Mouse (Mus musculus) brain, embryonic 14.5 days (tissue): ENCODE measurements around the gene Ppp2r1b. TPM values are rescaled to one million over a fixed set of nuclear protein-coding genes. Genes with fewer than 3 reads are reported as not detected.

Source experiments
- DNase-seq: peaks from one replicate; pipeline ENCODE4 v3.0.0-alpha.2; 2011; ENCODE audit warnings: low read depth
- CTCF ChIP-seq: fragments of 200-500 bp; IDR thresholded peaks from 2 replicates; pipeline ENCODE4 v1.5.1; 2012; ENCODE audit warnings: inconsistent platforms, mild to moderate bottlenecking, moderate library complexity, borderline replicate concordance; ENCODE audit not compliant: insufficient read depth, insufficient read length; ENCODE audit errors: extremely low read depth
- POLR2A ChIP-seq: fragments of 200-500 bp; IDR thresholded peaks from 2 replicates; pipeline ENCODE4 v1.6.1; 2012; ENCODE audit warnings: mild to moderate bottlenecking, inconsistent platforms, borderline replicate concordance; ENCODE audit not compliant: poor library complexity, insufficient read depth, insufficient read length, severe bottlenecking; ENCODE audit errors: extremely low read depth
- polyA plus RNA-seq: library from polyadenylated mRNA; depleted of rRNA; stranded (reverse); fragments of >200 nt; gene quantifications from 2 replicates; pipeline ENCODE4 v1.2.3, GENCODE M21; 2012

Gene Ppp2r1b
- polyA plus RNA-seq, 1 experiment = 32.2 TPM

DNA sequence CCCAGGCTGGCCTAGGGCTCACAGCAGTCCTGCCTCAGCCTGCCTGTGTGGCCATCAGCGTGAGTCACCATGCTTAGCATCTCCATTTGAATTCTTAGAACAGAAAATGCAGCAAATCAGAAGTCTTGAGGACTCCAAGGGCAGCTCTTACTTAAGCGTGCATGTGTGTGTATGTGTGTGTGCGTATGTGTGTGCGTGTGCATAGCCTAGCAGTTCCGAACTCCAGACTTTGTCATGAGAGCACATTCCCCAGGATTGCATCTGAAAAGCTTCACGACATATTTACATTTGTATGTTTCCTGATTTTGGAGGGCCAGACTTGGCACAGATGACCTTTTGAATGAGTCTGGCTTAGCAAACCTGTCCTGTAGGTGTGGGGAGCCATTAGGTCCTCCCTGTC lies 2.0 kb downstream of the Ppp2r1b start:
- DNase-seq = no peak
- no peak for TF ChIP-seq POLR2A
- TF ChIP-seq CTCF = no peak

DNA sequence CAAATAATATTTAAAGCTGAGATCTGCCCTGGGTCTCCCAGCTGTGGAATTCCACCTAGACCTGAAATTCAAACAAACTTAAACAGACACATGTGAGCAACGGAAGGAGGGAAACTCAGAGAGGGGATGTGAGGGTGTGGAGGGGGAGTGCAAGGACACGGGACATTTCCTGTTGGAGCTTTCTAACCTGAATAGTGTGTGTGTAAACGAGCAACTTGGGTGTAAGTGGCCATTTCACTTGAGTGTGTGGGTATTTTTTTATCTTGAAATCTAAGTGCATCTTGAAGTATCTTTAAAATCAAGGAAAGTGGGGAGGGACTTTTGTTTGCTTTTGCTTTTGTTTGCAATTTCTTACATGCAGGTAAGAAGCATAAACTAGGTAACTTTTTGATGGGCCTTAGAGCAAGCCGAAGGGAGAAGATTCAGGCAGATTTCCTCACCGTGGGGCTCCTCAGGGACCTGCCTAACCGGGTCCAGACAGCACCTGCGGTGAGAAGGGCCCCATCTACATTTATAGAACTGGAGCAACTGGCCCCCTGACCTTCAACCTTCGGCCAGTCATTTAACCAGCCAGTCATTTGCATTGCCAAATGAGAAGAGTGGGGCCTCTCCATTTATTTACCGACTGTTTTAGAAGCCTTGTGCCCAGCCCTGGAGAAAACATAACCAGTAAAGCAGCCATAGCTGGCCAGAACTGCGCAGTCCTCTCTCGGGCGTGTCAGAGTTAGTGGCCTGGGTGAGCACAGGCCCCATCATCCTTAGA lies 2.7 kb downstream of the Ppp2r1b start:
- no peak for TF ChIP-seq CTCF
- no peak for TF ChIP-seq POLR2A
- DNase-seq = no peak

DNA sequence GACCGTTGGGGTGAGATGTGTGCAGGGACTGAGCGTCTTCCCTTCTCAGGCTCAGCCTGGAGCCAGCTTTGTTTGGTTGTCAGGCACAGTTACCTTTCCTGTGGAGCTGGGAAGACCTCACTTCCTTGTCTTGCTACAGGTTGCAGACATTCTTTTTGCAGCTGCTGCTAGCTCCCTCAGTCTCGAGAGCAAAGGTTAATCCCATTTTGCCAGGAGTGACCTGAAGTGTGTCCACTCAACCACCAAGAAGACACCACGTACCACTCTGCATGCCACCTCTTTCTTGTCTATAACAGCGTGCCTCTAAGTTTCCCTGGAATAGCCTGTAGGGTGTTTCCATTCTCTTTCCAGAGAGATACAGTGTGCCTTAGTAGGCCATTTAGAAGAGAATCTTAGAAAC lies 3.7 kb downstream of the Ppp2r1b start:
- TF ChIP-seq CTCF (no peak), POLR2A (no peak)
- no peak for DNase-seq

DNA sequence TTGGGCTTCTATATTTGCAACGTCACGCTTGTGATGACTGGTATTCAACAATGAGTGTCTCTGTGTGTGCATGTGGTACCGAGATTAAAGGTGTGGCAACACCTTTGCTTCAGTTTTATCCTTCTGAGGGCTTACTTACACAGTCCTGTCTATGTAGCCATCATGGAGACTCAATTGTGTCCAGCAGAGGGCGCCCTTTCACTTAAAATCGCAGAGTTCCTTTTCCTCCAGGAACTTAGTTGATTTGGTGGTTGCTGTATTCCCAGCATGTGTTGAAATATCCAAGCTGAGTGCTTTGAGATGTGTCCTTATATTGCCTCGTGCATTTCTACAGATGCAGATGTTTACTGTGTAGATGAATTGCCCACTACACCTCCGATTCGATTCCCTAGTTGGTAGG lies 4.1 kb downstream of the Ppp2r1b start:
- peak; percentile 96 for DNase-seq
- TF ChIP-seq CTCF (peak; percentile 79; the same call in 1 of the 2 replicates), POLR2A (no peak)

DNA sequence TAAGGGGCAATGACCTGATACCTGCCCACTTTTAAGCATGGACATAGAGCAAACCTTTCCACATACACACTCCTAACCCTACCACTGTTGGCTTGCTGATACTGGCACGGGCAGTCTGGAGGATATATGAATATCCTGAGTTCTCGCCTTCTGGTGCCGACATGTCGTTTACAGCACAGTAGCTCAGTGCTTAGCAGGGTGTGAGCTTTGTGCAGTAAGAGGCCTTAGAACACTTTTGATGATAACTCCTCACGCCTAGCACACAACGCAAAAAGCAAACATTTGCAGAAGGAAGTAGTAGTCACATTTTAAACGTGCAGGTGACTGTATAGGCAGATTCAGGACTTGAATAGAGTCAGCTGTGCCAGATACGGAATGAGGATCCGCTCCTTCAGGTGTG lies 4.7 kb downstream of the Ppp2r1b start:
- DNase-seq = peak; percentile 17
- TF ChIP-seq POLR2A (no peak), CTCF (no peak)

DNA sequence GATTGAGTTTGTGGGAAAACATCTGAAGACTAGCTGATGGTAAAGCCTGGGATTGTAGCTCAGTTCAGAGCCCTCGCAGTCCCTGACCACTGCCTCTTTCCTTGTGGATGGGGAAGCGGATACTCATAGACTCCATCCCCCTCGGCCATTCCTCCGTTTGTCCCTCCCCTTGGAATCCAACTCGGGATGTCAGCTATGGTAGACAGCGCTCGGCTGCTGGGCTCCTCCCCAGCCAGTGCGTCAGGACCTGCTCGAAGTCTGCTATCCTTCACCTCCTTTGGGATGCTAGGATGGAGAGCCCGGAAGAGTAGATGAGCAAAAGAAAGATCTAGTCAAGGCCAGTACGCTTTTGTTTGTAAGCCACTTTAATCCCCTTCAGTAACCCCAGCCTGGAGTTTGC lies 5.2 kb downstream of the Ppp2r1b start:
- no peak for DNase-seq
- no peak for TF ChIP-seq CTCF
- no peak for TF ChIP-seq POLR2A

DNA sequence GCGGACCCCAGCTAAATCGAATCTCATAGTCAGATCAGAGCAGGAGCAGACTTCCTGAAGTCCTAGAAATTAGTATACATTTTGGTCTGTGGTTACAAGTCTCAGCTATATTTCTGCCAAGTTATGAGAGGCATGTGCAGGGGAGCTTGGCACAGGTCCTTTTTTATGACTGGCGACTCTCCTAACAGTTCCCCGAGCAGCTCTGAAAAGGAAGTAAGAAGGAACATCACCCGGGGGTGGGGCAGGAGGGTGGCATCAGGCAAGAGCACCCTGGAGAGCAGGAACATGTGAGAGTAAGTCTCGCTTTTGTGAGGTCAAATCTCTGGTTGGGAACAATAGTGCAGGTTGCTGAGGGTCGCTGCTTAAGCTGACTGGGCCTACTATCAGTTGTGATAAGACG lies 5.6 kb downstream of the Ppp2r1b start:
- no peak for TF ChIP-seq POLR2A
- TF ChIP-seq CTCF = no peak
- peak; percentile 25 for DNase-seq

DNA sequence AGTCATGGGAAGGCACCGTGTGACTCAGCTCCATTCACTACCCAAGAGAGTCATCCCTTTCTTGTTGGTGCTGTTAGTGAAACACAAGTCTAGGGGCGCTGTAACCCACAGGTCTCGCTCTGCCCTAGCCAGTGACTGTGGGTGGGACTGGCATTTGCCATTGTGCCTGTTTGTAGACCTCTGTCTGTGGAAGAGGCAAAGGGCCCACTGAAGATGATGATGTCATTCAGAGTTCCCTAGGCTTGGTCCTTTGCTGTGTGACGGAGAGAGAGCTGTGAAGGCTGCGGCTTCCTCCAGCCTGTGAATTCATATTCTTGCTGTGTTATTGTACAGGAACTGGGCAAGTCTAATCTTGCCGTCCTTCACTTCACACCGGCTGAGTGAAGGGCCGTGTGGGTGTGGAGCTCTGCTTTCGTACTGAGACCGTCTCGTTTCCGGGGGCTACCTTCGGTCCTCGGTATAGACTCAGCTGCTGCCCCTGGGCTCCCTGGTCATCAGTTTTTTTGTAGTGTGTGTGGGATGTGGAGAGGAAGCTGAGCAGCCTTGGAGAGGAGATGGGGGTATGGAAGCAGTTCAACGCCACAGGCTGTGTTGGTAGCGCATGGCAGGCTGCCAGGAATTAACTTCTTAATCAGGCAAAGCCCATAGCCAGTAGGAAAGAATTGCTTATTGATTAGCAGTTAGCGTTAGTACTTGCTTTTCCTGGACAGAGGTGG lies 7.7 kb downstream of the Ppp2r1b start:
- DNase-seq = peak; percentile 71
- no peak for TF ChIP-seq CTCF
- TF ChIP-seq POLR2A = no peak

DNA sequence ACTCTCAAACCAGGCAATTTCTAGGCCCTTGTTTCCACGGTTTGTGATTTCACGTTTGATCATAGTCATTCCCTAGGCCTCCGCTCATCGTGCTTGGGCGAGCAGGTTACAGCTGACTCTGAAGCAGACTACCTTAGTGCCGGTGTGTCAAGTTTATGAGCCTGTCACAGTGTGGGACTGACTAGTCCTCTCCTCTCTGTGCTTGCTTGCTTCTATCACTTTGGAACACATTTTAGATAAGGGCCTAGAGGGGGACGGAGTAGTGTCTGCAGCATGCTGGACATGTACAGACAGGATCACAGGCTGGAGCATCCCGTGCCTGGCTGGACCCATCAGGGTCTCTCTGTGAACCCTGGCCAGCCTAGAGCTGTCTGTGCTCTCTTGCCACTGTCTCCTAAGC lies 9.3 kb downstream of the Ppp2r1b start:
- DNase-seq = no peak
- no peak for TF ChIP-seq CTCF

DNA sequence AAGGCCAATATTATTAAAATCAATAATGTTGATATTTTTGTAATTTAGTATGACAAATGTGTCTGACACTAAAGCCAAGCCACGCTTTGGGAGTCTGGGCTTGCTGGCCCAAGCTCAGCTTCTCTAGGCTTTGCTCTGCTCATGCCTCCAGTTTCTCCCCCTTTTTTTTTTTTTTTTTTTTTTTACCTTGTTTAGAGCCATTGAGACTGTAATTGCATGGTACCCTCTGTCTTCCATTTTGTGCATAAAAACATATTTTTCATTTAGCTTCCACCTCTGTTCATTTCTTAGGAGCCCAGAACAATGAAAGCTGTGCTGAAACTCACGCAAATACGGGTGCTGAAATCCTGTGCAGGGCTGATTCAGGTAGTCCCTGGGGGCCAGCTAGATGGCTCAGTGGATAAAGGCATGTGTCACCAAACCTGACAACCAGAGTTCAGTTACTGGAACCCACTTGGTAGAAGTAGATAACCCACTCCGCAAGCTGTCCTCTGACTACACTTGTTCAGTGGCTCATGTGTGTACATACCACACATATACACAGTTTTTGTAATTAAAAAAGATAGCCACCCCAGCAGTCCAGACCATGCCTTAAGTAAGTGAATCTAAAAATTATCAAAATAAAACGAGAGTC lies 10.1 kb downstream of the Ppp2r1b start:
- no peak for TF ChIP-seq CTCF
- TF ChIP-seq POLR2A = no peak
- no peak for DNase-seq

DNA sequence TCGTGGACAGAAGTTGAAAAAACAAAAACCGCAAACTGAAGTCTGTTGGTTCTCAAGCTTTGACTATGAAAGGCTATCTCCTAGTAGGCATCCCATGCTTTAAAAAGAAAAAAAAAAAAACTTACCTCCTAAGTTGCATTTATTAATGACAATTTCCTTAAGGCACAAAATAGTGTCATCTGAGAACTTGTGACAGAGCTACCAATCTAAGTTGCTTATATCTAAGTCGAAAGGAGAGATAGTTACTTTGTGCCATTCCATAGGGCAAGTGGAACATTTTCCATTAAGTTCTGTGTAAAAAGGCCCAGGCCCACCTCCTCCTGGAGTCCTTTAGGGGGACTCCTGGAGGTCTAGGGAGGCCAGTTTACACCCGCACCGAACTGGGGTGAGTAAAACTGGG lies 10.7 kb downstream of the Ppp2r1b start:
- TF ChIP-seq POLR2A (no peak), CTCF (no peak)
- no peak for DNase-seq
